Mouse (Mus musculus): Measurements from ENCODE around the gene Rspo1. TPM values are rescaled to one million over a fixed set of nuclear protein-coding genes. Genes with fewer than 3 reads are reported as not detected.

Rspo1 gene
- total and polyA plus RNA-seq, 3 experiments = 0.25 to 0.50 (median 0.31) TPM

GRCm38 (mm10) chr4:124997479-124998147 is 11.4 kb downstream of the Rspo1 start:
- H3K27me3 ChIP-seq (replicated peaks) = peaks cover 24% of the 10 kb centered on the region
- no peaks in the 10 kb centered on the region for H3K79me2 ChIP-seq (replicated peaks; ENCODE audit: control insufficient read depth, extremely low read depth, insufficient read depth, poor library complexity, severe bottlenecking)
- no peak overlapping the region for H3K9ac ChIP-seq (ENCODE audit: insufficient read depth, low read depth)
- no peaks in the 10 kb centered on the region for H3K36me3 ChIP-seq (replicated peaks in 1 of 2; ENCODE audit: control insufficient read depth in 1 of 2, insufficient read depth in 1 of 2, low read length in 1 of 2)
- no peaks in the 10 kb centered on the region for H3K9me3 ChIP-seq (replicated peaks; ENCODE audit: low read length)
- dilution Hi-C loops (cut with MboI; ENCODE audit: extremely low pct_ligation_motif_present, extremely low pct_unique_long_range_greater_than_20kb, low sequenced_read_pairs) = no loop called here
- no peak overlapping the region for H3K4me2 ChIP-seq (ENCODE audit: insufficient read depth, low read depth, poor library complexity, severe bottlenecking)
- DNase-seq (ENCODE audit: extremely low read depth) = no peak
- H3K4me3 ChIP-seq (replicated peaks in 1 of 3; ENCODE audit: low read depth in 2 of 3, low read length in 2 of 3, poor library complexity in 1 of 3) = no peak overlapping the region
- in situ Hi-C loops (cut with MboI; ENCODE audit: low pct_ligation_motif_present, low pct_unique_long_range_greater_than_20kb, low sequenced_read_pairs) = no loop called here
- H3K4me1 ChIP-seq (ENCODE audit: control insufficient read depth in 1 of 2, insufficient read depth in 2 of 2) = no peaks in the 10 kb centered on the region
- TF ChIP-seq ZKSCAN1 (IDR thresholded peaks at IDR 0.05; ENCODE audit: borderline replicate concordance, low read depth, low read length) = no peak
- H3K27ac ChIP-seq (ENCODE audit: insufficient read depth, low read depth) = no peak overlapping the region

GRCm38 (mm10) chr4:124999548-124999947 is 13.3 kb downstream of the Rspo1 start:
- dilution Hi-C loops (cut with MboI; ENCODE audit: extremely low pct_ligation_motif_present, extremely low pct_unique_long_range_greater_than_20kb, low sequenced_read_pairs) = no loop called here

GRCm38 (mm10) chr4:125002978-125003377 is 16.7 kb downstream of the Rspo1 start:
- no peaks in the 10 kb centered on the region for H3K79me2 ChIP-seq (replicated peaks; ENCODE audit: control insufficient read depth, extremely low read depth, insufficient read depth, poor library complexity, severe bottlenecking)
- H3K9me3 ChIP-seq (replicated peaks; ENCODE audit: low read length) = no peaks in the 10 kb centered on the region
- H3K4me1 ChIP-seq (ENCODE audit: control insufficient read depth in 1 of 2, insufficient read depth in 2 of 2) = no peaks in the 10 kb centered on the region
- H3K4me2 ChIP-seq (ENCODE audit: insufficient read depth, low read depth, poor library complexity, severe bottlenecking) = no peak overlapping the region
- in situ Hi-C loops (cut with MboI; ENCODE audit: low pct_ligation_motif_present, low pct_unique_long_range_greater_than_20kb, low sequenced_read_pairs) (no loop called here), dilution Hi-C loops (cut with MboI; ENCODE audit: extremely low pct_ligation_motif_present, extremely low pct_unique_long_range_greater_than_20kb, low sequenced_read_pairs) (no loop called here)
- no peak overlapping the region for H3K9ac ChIP-seq (ENCODE audit: insufficient read depth, low read depth)
- H3K4me3 ChIP-seq (replicated peaks in 1 of 3; ENCODE audit: low read depth in 2 of 3, low read length in 2 of 3, poor library complexity in 1 of 3) = no peak overlapping the region
- no peaks in the 10 kb centered on the region for H3K36me3 ChIP-seq (replicated peaks in 1 of 2; ENCODE audit: control insufficient read depth in 1 of 2, insufficient read depth in 1 of 2, low read length in 1 of 2)
- H3K27ac ChIP-seq (ENCODE audit: insufficient read depth, low read depth) = no peak overlapping the region
- TF ChIP-seq ZMIZ1 (IDR thresholded peaks at IDR 0.05; ENCODE audit: low read depth, low read length) = no peak
- no peak for TF ChIP-seq POLR2A (IDR thresholded peaks at IDR 0.05; ENCODE audit: low read depth, low read length)
- no peak for TF ChIP-seq USF1 (IDR thresholded peaks at IDR 0.05; ENCODE audit: low read depth, low read length)
- TF ChIP-seq MAX (IDR thresholded peaks at IDR 0.05; ENCODE audit: low read length) = no peak
- TF ChIP-seq CTCF (conservative IDR thresholded peaks at IDR 0.05 in 1 of 2, IDR thresholded peaks at IDR 0.05 in 1 of 2; ENCODE audit: low read depth in 2 of 2, low read length in 2 of 2) = no peak
- no peak for DNase-seq (ENCODE audit: extremely low read depth)
- H3K27me3 ChIP-seq (replicated peaks) = peaks cover 50% of the 10 kb centered on the region

More at GRCm38 (mm10) chr4:124999548-124999947, 13.3 kb downstream of the Rspo1 start:
- H3K36me3 ChIP-seq (replicated peaks in 1 of 2; ENCODE audit: control insufficient read depth in 1 of 2, insufficient read depth in 1 of 2, low read length in 1 of 2) = no peaks in the 10 kb centered on the region
- no peak overlapping the region for H3K27ac ChIP-seq (ENCODE audit: insufficient read depth, low read depth)
- in situ Hi-C loops (cut with MboI; ENCODE audit: low pct_ligation_motif_present, low pct_unique_long_range_greater_than_20kb, low sequenced_read_pairs) = no loop called here
- no peak overlapping the region for H3K9ac ChIP-seq (ENCODE audit: insufficient read depth, low read depth)
- TF ChIP-seq POLR2A (IDR thresholded peaks at IDR 0.05; ENCODE audit: low read depth, low read length) (no peak), SIN3A (IDR thresholded peaks at IDR 0.05; ENCODE audit: low read length) (no peak), E2F4 (IDR thresholded peaks at IDR 0.05; ENCODE audit: insufficient replicate concordance, low read depth, low read length) (no peak), NRF1 (IDR thresholded peaks at IDR 0.05; ENCODE audit: low read depth, low read length) (no peak), ZNF384 (IDR thresholded peaks at IDR 0.05; ENCODE audit: low read depth, low read length) (no peak), KAT2A (IDR thresholded peaks at IDR 0.05; ENCODE audit: insufficient replicate concordance, low read length) (no peak), CHD1 (IDR thresholded peaks at IDR 0.05; ENCODE audit: low read depth, low read length) (no peak), PAX5 (IDR thresholded peaks at IDR 0.05; ENCODE audit: low read length) (no peak), CTCF (conservative IDR thresholded peaks at IDR 0.05 in 1 of 2, IDR thresholded peaks at IDR 0.05 in 1 of 2; ENCODE audit: low read depth in 2 of 2, low read length in 2 of 2) (no peak), MEF2A (IDR thresholded peaks at IDR 0.05; ENCODE audit: borderline replicate concordance, low read depth, low read length) (no peak)
- no peak for DNase-seq (ENCODE audit: extremely low read depth)
- H3K79me2 ChIP-seq (replicated peaks; ENCODE audit: control insufficient read depth, extremely low read depth, insufficient read depth, poor library complexity, severe bottlenecking) = no peaks in the 10 kb centered on the region
- H3K9me3 ChIP-seq (replicated peaks; ENCODE audit: low read length) = no peaks in the 10 kb centered on the region
- H3K27me3 ChIP-seq (replicated peaks) = peaks cover 32% of the 10 kb centered on the region
- H3K4me3 ChIP-seq (replicated peaks in 1 of 3; ENCODE audit: low read depth in 2 of 3, low read length in 2 of 3, poor library complexity in 1 of 3) = no peak overlapping the region
- no peak overlapping the region for H3K4me2 ChIP-seq (ENCODE audit: insufficient read depth, low read depth, poor library complexity, severe bottlenecking)
- no peaks in the 10 kb centered on the region for H3K4me1 ChIP-seq (ENCODE audit: control insufficient read depth in 1 of 2, insufficient read depth in 2 of 2)

Data from CH12.LX (cell line).